Mouse (Mus musculus): ENCODE results near the gene Acp7.

Gene Acp7

GRCm38 (mm10) chr7:28576271-28576914, 54.7 kb downstream of the Acp7 start:
- DNase-seq (ENCODE audit: low read depth, low spot score) = no peak

GRCm38 (mm10) chr7:28575597-28575996, 55.5 kb downstream of the Acp7 start:
- no peak for DNase-seq (ENCODE audit: low read depth, low spot score)

- DNase-seq (ENCODE audit: low read depth, low spot score) = no peak
Measured at GRCm38 (mm10) chr7:28573236-28573635, 57.9 kb downstream of the Acp7 start.

GRCm38 (mm10) chr7:28572689-28573088, 58.4 kb downstream of the Acp7 start:
- no peak for DNase-seq (ENCODE audit: low read depth, low spot score)

- peak; percentile 57 for DNase-seq (ENCODE audit: low read depth, low spot score)
Measured at GRCm38 (mm10) chr7:28570982-28571682, 60.0 kb downstream of the Acp7 start.

- DNase-seq (ENCODE audit: low read depth, low spot score) = no peak
Measured at GRCm38 (mm10) chr7:28570291-28570981, 60.7 kb downstream of the Acp7 start.

- DNase-seq (ENCODE audit: low read depth, low spot score) = peak; percentile 79
Measured at GRCm38 (mm10) chr7:28568253-28568652, 62.9 kb downstream of the Acp7 start.

- no peak for DNase-seq (ENCODE audit: low read depth, low spot score)
Measured at GRCm38 (mm10) chr7:28567539-28567938, 63.6 kb downstream of the Acp7 start.

- DNase-seq (ENCODE audit: low read depth, low spot score) = no peak
Measured at GRCm38 (mm10) chr7:28565407-28565806, 65.7 kb downstream of the Acp7 start.

- DNase-seq (ENCODE audit: low read depth, low spot score) = no peak
Measured at GRCm38 (mm10) chr7:28562951-28563350, 68.2 kb downstream of the Acp7 start.

GRCm38 (mm10) chr7:28562371-28562770, 68.8 kb downstream of the Acp7 start:
- DNase-seq (ENCODE audit: low read depth, low spot score) = no peak

GRCm38 (mm10) chr7:28561967-28562366, 69.2 kb downstream of the Acp7 start:
- DNase-seq (ENCODE audit: low read depth, low spot score) = no peak

- DNase-seq (ENCODE audit: low read depth, low spot score) = no peak
Measured at GRCm38 (mm10) chr7:28560856-28561255, 70.3 kb downstream of the Acp7 start.

- DNase-seq (ENCODE audit: low read depth, low spot score) = peak; percentile 60
Measured at GRCm38 (mm10) chr7:28558486-28558885, 72.6 kb downstream of the Acp7 start.

GRCm38 (mm10) chr7:28557708-28558107, 73.4 kb downstream of the Acp7 start:
- no peak for DNase-seq (ENCODE audit: low read depth, low spot score)
